Mouse (Mus musculus) embryonic facial prominence, embryonic 10.5 days (tissue): ENCODE results near the gene Fabp7. TPM values are rescaled to one million over a fixed set of nuclear protein-coding genes. Genes with fewer than 3 reads are reported as not detected.

ENCODE experiments used
- DNase-seq: peaks from one replicate; pipeline ENCODE4 v3.0.0-alpha.2; 2017; ENCODE audit warnings: low spot score
- H3K27ac ChIP-seq: fragments of 300-500 bp; sonication (generic); replicated peaks from 2 replicates; pipeline ENCODE4 v1.5.1; 2016; ENCODE audit warnings: mild to moderate bottlenecking
- H3K27me3 ChIP-seq: fragments of 300-500 bp; sonication (generic); replicated peaks from 2 replicates; pipeline ENCODE4 v1.6.1; 2016; ENCODE audit warnings: low read depth, mild to moderate bottlenecking; ENCODE audit not compliant: poor library complexity, severe bottlenecking
- H3K36me3 ChIP-seq: fragments of 300-500 bp; sonication (generic); replicated peaks from 2 replicates; pipeline ENCODE4 v1.6.1; 2016; ENCODE audit warnings: mild to moderate bottlenecking, moderate library complexity
- H3K4me1 ChIP-seq: fragments of 300-500 bp; sonication (generic); 2 replicates; pipeline ENCODE4 v1.6.1; 2016
- H3K4me3 ChIP-seq: fragments of 300-500 bp; sonication (generic); 2 replicates; pipeline ENCODE4 v1.5.1; 2016; ENCODE audit warnings: mild to moderate bottlenecking, moderate library complexity
- H3K9me3 ChIP-seq: fragments of 300-500 bp; sonication (generic); 2 replicates; pipeline ENCODE4 v1.6.1; 2016; ENCODE audit warnings: mild to moderate bottlenecking
- WGBS: fragments of 180-500 bp; shearing (Covaris S2); methylation state at CpG from one replicate; pipeline ENCODE4 v1.1.7; 2016; 5-methylcytosine and 5-hydroxymethylcytosine counted together
- polyA plus RNA-seq: library from polyadenylated mRNA; unstranded; fragments of >200 nt; fragmentation: Nextera tagmentation; extraction: Ambion mirVana; gene quantifications from 2 replicates; pipeline ENCODE4 v1.2.1, GENCODE M21; 2016

Gene Fabp7
- polyA plus RNA-seq, 1 experiment from 2014 or later: 125 TPM

- WGBS: 42% methylated on average over 13 of the region's 13 CpGs
- Histone ChIP-seq H3K27ac (peak overlapping the region; percentile 73), H3K36me3 (no peaks in the 10 kb centered on the region), H3K4me1 (peaks cover 21% of the 10 kb centered on the region), H3K27me3 (peaks cover 7% of the 10 kb centered on the region; the same call in 1 of the 2 replicates), H3K4me3 (peak overlapping the region; percentile 8; the same call in 1 of the 2 replicates), H3K9me3 (no peaks in the 10 kb centered on the region)
- no peak for DNase-seq
Measured at GRCm38 (mm10) chr10:57783289-57784130, 1.2 kb upstream of the Fabp7 start.

- no peaks in the 10 kb centered on the region for H3K36me3 ChIP-seq
- 9% methylated on average over 7 of the region's 7 CpGs for WGBS
- no peaks in the 10 kb centered on the region for H3K9me3 ChIP-seq
- peaks cover 7% of the 10 kb centered on the region; the same call in 1 of the 2 replicates for H3K27me3 ChIP-seq
- H3K4me3 ChIP-seq: peak overlapping the region; percentile 48
- DNase-seq: peak; percentile 80
- H3K4me1 ChIP-seq: peaks cover 21% of the 10 kb centered on the region
- peak overlapping the region; percentile 73 for H3K27ac ChIP-seq
Measured at GRCm38 (mm10) chr10:57784131-57784875, 378 bp upstream of the Fabp7 start.

- H3K27ac ChIP-seq: peak overlapping the region; percentile 73
- H3K4me1 ChIP-seq: peaks cover 21% of the 10 kb centered on the region
- DNase-seq: no peak
- H3K27me3 ChIP-seq: peaks cover 7% of the 10 kb centered on the region; the same call in 1 of the 2 replicates
- no peaks in the 10 kb centered on the region for H3K9me3 ChIP-seq
- no peaks in the 10 kb centered on the region for H3K36me3 ChIP-seq
- 60% methylated on average over 2 of the region's 2 CpGs for WGBS
- H3K4me3 ChIP-seq: peak overlapping the region; percentile 48
Measured at GRCm38 (mm10) chr10:57785552-57785951, 871 bp downstream of the Fabp7 start.

GRCm38 (mm10) chr10:57792957-57793356 lies 8.3 kb downstream of the Fabp7 start:
- DNase-seq: no peak
- Histone ChIP-seq H3K4me1 (peaks cover 21% of the 10 kb centered on the region), H3K9me3 (peaks cover 6% of the 10 kb centered on the region; the same call in 1 of the 2 replicates), H3K27ac (no peak overlapping the region), H3K4me3 (no peak overlapping the region), H3K27me3 (0 out of 2 replicates have a peak, but pooled peaks cover 4% of the 10 kb centered on the region), H3K36me3 (peaks cover 4% of the 10 kb centered on the region; the same call in 1 of the 2 replicates)
- 93% methylated on average over 1 of the region's 1 CpGs for WGBS

- Histone ChIP-seq H3K4me3 (peak within 1 kb of the TSS; percentile 70), H3K27me3 (0 out of 2 replicates have a peak, but pooled peaks cover 4% of the 10 kb centered on the region), H3K27ac (peak within 1 kb of the TSS; percentile 85), H3K4me1 (peaks cover 21% of the 10 kb centered on the region), H3K9me3 (peaks cover 6% of the 10 kb centered on the region; the same call in 1 of the 2 replicates), H3K36me3 (peaks cover 4% of the 10 kb centered on the region; the same call in 1 of the 2 replicates)
- DNase-seq: no peak
- WGBS: 78% methylated on average over 7 of the region's 7 CpGs
Measured at GRCm38 (mm10) chr10:57794018-57794417, 9.3 kb downstream of the Fabp7 start, which contains the start of gene Smpdl3a. TSS of gene Smpdl3a (plus strand) at chr10:57794335.

- Histone ChIP-seq H3K4me1 (peaks cover 21% of the 10 kb centered on the region), H3K27ac (peak overlapping the region; percentile 85)
- WGBS: under 1% methylated on average over 44 of the region's 44 CpGs
Measured at GRCm38 (mm10) chr10:57794491-57795461, 10.1 kb downstream of the Fabp7 start.

GRCm38 (mm10) chr10:57795542-57795941 lies 10.9 kb downstream of the Fabp7 start:
- peak overlapping the region; percentile 70 for H3K4me3 ChIP-seq
- H3K36me3 ChIP-seq: peaks cover 4% of the 10 kb centered on the region; the same call in 1 of the 2 replicates
- peaks cover 21% of the 10 kb centered on the region for H3K4me1 ChIP-seq
- H3K27me3 ChIP-seq: 0 out of 2 replicates have a peak, but pooled peaks cover 4% of the 10 kb centered on the region
- peaks cover 6% of the 10 kb centered on the region; the same call in 1 of the 2 replicates for H3K9me3 ChIP-seq
- H3K27ac ChIP-seq: no peak overlapping the region
- DNase-seq: peak; percentile 8
- 32% methylated on average over 4 of the region's 4 CpGs for WGBS

More at GRCm38 (mm10) chr10:57794491-57795461, 10.1 kb downstream of the Fabp7 start:
- peak; percentile 56 for DNase-seq
- Histone ChIP-seq H3K9me3 (peaks cover 6% of the 10 kb centered on the region; the same call in 1 of the 2 replicates), H3K27me3 (0 out of 2 replicates have a peak, but pooled peaks cover 4% of the 10 kb centered on the region), H3K4me3 (peak overlapping the region; percentile 70), H3K36me3 (peaks cover 4% of the 10 kb centered on the region; the same call in 1 of the 2 replicates)

DNA sequence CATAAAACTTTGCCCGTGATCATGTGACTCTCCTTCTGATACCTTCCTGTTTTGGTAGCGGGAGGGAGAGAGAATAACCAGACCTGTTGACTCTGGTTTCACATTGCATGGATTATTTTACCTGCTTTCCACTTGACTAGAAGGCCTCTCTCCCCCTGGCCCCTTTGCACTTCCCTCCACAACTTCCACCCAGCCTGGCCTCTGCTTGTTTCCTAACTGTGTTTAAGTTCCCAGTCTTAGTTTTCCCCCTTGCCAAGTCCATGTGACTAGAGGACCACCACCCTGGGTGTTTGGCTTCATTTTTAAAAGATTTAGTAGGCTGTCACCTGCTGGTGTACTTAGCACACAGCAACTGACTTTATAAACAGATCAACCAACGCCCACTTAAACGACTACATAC lies 11.4 kb downstream of the Fabp7 start:
- WGBS: 52% methylated on average over 4 of the region's 4 CpGs
- Histone ChIP-seq H3K4me3 (peak overlapping the region; percentile 70; the same call in 1 of the 2 replicates), H3K27me3 (0 out of 2 replicates have a peak, but pooled peaks cover 4% of the 10 kb centered on the region), H3K27ac (no peak overlapping the region), H3K9me3 (peaks cover 6% of the 10 kb centered on the region; the same call in 1 of the 2 replicates), H3K36me3 (peaks cover 4% of the 10 kb centered on the region; the same call in 1 of the 2 replicates), H3K4me1 (peaks cover 21% of the 10 kb centered on the region)
- DNase-seq: peak; percentile 19

GRCm38 (mm10) chr10:57799486-57799885 lies 14.8 kb downstream of the Fabp7 start:
- Histone ChIP-seq H3K36me3 (no peaks in the 10 kb centered on the region), H3K4me1 (peaks cover 18% of the 10 kb centered on the region), H3K27me3 (no peaks in the 10 kb centered on the region), H3K9me3 (no peaks in the 10 kb centered on the region), H3K27ac (no peak overlapping the region), H3K4me3 (no peak overlapping the region)
- DNase-seq: no peak
- WGBS: 92% methylated on average over 1 of the region's 1 CpGs

DNA sequence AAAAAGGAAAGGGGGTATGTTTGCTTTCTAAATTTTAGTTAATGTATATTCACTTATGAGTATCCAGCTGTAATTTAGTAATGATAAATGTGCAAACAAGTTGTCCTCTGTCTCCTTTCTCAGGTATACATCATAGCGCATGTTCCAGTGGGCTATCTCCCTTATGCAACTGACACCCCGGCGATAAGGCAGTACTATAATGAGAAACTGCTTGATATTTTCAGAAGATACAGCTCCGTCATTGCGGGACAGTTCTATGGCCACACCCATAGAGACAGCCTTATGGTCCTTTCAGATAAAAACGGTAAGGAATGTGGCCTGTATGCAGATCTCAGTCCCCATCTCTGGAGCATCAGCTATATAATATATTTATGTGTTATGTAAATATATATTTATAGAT lies 23.1 kb downstream of the Fabp7 start:
- no peak overlapping the region for H3K27ac ChIP-seq
- no peaks in the 10 kb centered on the region for H3K9me3 ChIP-seq
- no peak overlapping the region for H3K4me3 ChIP-seq
- H3K4me1 ChIP-seq: no peaks in the 10 kb centered on the region
- no peaks in the 10 kb centered on the region for H3K27me3 ChIP-seq
- 90% methylated on average over 6 of the region's 6 CpGs for WGBS
- DNase-seq: no peak
- H3K36me3 ChIP-seq: no peaks in the 10 kb centered on the region

GRCm38 (mm10) chr10:57812161-57812856 lies 27.6 kb downstream of the Fabp7 start:
- Histone ChIP-seq H3K4me3 (no peak overlapping the region), H3K4me1 (no peaks in the 10 kb centered on the region), H3K36me3 (no peaks in the 10 kb centered on the region), H3K9me3 (no peaks in the 10 kb centered on the region), H3K27me3 (no peaks in the 10 kb centered on the region), H3K27ac (no peak overlapping the region)
- WGBS: 86% methylated on average over 5 of the region's 5 CpGs
- DNase-seq: no peak
